Mouse (Mus musculus): ENCODE results near the gene Sptbn4.

Gene Sptbn4

GRCm38 (mm10) chr7:27354783-27355182 lies 92.7 kb downstream of the Sptbn4 start:
- WGBS: 45% methylated on average over 4 of the region's 4 CpGs

DNA sequence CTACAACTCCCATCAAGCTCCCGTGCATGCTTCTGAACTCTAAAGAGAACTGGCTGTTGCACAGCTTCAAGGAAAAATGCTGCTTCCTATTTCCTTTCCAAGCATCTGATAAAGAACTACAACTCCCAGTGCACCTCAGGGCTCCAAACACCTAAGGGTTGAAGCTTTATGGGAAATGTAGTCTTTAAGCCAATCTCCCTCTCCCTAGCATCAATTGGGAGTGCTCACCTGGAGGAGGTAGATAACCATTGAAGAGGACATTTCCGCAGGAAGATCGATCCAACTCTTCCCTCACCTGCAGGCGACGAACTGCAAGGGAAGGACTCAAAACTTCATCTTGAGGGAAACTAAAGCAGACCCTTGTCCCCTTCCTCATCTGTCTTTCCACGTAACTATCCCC lies 93.3 kb downstream of the Sptbn4 start:
- 45% methylated on average over 6 of the region's 6 CpGs for WGBS

DNA sequence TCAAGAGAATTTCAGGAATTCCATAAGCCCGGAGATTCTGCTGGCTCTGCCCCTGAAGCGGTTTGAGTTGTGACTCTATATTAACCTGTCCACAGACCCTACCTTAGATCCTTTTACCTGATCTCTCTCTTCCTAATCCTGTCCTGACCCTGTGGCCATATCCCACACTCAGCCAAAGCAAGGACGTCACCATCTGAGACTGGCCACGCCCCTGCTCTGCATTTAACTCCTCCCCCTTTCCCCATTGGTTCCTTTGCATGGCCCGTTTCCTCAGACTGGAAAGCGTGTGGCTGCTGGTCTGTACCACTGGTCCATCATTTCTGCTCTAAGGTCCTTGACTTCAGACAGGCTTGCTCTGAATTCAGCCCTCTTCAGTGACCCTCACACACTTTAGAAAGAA lies 102.0 kb downstream of the Sptbn4 start:
- 56% methylated on average over 6 of the region's 6 CpGs for WGBS

DNA sequence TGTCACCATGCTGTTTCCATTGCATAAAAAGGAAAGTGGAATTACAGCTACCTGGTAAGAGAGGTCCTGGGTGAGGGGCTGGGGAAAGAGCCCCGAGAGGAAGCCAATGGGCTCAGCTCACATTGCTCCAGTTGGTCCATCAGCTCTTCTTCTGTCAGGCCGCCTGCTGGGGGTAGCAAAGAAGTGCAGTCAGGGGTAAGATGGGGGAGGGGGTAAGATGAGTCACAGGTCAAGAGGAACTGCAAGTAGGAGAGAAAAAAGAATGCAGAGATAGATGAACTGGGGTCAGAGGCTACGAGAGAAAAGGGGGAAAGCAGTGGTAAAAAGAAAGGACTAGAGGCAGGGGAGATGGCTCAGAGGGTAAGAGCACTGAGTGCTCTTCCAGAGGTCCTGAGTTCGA lies 104.9 kb downstream of the Sptbn4 start:
- 68% methylated on average over 4 of the region's 4 CpGs for WGBS

DNA sequence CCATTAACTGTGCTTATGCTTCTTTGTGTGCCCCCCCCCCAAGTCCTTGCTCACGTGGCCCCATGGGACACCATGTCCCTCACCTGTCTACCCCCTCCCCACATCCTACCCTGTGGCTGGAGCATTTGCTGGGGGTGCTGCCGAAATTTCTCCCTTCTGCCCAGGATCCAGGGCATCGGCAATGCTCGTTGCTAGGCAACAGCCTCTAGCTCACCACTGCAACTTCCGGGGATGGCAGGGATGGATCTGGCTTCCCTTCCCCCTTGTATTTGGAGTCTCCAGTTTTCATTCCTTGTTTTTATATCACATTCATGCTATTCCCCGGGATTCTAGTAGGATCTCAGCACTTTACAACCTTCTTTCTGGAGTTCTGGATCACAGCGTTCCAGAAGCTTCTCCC lies 108.0 kb downstream of the Sptbn4 start:
- 15% methylated on average over 7 of the region's 7 CpGs for WGBS

GRCm38 (mm10) chr7:27339114-27339513 lies 108.4 kb downstream of the Sptbn4 start:
- 41% methylated on average over 4 of the region's 4 CpGs for WGBS

DNA sequence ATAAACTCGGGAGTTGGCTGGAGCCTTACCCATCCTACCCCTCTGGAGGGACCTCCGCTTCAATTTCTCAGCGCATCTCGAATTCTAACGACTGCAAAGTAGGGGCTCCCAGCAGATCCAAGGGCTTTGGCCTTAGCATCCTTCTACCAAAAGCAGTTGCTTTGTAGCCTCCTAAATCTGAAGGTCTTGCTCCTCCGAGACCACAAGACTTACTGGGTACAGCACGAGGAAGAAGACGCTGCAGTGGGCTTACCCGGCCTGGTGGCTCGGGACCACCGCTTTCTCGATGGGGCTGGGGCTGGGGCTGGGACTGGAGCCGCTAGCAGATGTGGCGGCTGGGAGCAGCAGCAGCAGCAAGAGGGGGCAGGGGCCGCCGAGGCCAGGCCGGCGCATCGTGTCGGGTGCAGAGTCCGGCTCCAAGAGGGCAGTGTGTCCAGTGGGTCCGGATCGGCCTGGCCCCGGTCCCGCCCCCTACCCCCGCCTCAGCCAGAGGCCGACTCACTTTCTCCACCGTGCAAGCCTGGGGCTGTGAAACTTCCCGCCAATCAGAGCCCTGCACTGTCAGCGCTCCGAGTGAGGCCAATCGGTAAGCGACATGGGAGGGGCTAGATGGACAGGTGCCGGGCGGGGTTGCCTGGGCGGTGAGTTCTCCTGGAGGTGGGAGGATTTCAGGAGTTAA lies 110.2 kb downstream of the Sptbn4 start, which contains the start of gene Ltbp4:
TSS of gene Ltbp4 (minus strand) at position 518 of the 679 bp plus-strand sequence.
- WGBS: 21% methylated on average over 36 of the region's 36 CpGs

DNA sequence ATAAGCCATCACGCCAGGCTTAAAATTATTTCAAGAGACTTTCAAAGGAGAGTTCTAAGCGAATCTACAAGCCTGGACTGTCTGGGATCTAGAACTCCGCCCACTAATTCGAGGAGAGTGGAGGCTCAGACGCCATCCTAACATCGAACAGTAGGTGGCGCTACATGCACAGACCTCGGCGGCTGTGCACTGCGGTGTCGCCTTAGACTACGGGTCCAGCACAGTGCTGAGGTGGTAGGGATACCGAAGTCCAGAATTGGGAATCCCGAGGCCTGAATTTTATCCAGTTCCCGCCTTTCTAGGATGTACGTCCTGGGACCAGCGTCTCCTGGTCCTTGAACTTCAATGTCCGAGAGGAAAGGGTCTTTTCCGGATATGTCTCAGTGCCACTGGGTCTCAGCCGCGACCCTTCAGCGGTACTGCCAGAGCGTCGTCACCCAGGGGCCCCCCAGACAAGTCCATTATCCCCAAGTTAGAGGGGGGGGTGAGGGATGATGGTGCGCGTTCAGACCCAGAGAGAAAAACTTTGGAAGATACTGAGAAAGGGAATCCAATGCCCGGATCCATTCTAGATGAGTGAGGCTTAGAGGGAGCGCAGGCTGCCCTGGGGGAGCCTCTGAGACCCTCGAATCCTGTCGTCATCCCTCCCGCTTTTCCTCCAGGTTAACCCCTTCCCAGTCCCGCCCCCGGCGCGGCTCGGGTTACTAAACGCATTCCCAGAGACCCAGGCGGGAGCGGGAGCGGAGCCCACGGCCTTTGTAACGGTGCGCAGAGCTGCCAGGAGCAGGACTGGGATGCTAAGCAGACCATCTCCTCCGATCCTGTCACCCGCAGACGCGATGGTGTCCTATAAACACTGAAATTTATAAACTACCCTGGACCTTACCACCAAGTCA lies 111.3 kb downstream of the Sptbn4 start:
- 3% methylated on average over 47 of the region's 47 CpGs for WGBS

DNA sequence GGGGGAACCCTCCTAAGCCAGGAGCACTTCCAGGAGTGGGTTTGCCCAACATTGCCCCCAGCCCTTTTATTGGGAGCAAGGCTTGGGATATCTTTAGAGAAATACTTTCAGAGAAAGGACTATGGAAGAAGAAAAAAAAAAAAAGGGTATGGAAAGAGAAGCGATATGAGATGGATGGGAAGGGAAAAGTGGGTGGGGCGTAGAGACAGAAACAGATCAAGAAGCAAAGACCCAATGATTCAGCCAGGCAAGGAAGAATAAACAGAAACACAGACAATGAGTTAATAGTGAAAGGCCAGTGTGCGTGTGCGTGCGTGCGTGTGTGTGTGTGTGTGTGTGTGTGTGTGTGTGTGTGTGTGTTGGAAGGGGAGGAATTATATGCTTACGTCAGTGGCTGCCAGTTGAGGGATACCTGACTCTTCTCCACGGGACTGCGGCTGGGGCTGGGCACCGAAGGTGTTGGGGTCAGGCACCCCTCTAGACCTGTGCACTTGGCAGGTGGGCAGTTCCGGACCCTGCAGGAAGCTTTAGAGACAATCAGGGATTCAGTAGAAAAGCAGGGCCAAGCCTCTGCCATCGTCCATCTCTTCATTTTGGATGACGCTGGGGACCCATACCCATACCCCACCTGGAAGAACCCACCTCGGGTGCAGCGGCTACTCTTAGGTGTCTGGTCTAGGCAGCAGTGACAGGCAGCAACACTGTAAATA lies 112.3 kb downstream of the Sptbn4 start:
- 63% methylated on average over 15 of the region's 15 CpGs for WGBS

DNA sequence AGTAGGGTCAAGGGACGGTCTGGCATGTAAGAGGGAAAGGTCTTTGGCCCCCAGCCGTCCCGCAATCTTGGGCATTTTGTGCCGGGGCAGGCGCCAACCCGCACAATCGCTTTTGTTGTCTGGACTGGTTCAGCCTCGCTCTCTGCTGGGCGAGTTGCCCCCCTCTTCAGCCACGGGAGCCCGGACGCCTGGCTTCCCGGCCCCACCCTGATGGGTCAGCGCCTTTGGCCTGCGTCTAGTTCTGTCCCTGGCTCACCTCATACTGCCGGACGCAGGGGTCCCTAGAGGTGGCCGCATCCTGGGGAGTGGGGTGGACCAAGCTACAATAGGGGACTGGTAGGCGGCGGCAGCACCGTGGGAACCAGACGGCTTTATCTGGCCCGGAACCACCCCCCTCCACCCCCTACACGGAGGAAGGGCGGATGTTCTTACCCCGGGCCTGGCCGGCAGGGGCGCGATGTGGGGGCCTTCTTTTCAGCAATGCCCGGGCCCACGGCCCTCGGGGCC lies 113.0 kb downstream of the Sptbn4 start:
- WGBS: 26% methylated on average over 32 of the region's 32 CpGs

DNA sequence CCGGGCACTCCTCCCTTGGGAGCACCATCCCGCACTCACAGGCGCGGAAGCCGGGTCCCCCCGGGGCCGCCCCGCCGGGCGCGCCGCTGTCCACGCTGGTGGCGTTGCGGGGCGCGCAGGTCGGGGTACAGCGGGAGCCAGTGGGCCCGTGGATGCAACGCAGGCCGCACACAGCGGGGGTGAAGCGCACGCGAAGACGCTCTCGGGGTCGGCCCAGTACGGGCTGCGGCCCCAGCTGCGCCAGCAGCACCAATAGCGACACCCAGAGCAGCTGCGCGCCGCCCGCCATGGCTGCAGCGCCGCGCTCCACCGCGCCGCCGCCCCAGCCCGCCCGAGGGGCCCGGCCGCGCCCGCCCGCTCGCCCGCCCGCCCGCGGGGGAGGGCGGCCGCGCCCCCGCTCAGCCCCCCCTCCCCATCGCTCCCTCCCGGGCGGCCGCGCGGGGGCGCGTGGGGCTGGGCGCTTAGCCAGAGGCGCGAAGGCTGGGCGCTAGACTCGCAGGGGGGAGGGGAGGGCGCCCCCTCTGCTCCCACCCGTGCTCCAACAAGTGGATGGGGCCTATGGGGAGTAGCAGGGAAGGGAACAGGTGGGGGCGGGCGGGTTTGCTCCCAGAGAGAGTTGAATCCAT lies 114.1 kb downstream of the Sptbn4 start:
- WGBS: under 1% methylated on average over 47 of the region's 77 CpGs

GRCm38 (mm10) chr7:27332353-27333199 lies 114.9 kb downstream of the Sptbn4 start:
- WGBS: 4% methylated on average over 37 of the region's 39 CpGs

- WGBS: 10% methylated on average over 8 of the region's 8 CpGs
These were observed 115.6 kb downstream of the Sptbn4 start for GRCm38 (mm10) chr7:27331854-27332253.

DNA sequence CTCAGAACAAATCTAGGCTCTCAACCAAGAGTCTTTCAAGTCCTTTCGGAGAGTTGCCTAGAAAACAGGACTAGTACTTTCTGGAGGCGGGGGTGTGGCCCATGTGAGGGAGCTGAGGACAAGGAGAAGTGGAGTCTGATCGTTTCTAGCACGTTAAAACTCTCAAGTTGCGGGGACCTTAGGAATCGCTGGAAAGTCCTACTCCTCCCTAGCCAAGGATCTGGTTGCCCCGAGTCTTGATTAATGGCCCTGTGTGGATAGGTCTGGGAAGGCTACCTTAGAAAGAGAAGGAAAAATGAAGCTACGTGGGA lies 116.0 kb downstream of the Sptbn4 start:
- WGBS: 8% methylated on average over 8 of the region's 8 CpGs

GRCm38 (mm10) chr7:27330709-27331540 lies 116.6 kb downstream of the Sptbn4 start:
- WGBS: 3% methylated on average over 39 of the region's 39 CpGs

- WGBS: 51% methylated on average over 17 of the region's 17 CpGs
These were observed 117.5 kb downstream of the Sptbn4 start for GRCm38 (mm10) chr7:27329981-27330380.

DNA sequence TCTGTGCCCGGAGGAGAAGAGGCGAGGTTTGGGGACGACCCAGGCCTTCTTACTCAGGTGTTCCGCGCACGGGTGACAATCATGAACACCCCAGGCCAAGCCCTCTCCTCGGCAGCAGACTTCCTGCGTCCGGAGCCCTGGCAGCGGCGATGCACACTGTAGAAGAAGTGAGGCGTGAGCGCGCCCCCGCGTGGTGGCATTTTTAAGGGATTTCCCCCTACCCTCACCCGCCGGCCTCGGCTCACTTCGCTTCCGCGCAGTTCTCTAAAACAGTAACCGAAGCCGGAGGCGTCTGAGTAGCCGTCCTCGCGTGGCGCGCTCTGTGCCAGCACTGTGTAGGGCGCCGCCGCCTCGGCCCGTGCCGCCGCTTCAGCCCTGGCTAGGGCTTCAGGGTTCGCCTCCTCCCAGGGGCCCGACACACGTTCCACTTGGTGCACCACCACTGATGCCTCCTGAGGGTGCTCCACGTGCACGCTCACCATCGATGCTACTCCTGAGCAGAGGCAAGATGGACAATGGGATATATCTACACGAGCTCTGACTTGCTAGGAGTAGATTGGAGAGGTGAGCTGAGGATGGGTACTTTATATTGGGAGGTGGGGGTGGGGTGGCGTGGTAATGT lies 118.0 kb downstream of the Sptbn4 start:
- 14% methylated on average over 45 of the region's 45 CpGs for WGBS

DNA sequence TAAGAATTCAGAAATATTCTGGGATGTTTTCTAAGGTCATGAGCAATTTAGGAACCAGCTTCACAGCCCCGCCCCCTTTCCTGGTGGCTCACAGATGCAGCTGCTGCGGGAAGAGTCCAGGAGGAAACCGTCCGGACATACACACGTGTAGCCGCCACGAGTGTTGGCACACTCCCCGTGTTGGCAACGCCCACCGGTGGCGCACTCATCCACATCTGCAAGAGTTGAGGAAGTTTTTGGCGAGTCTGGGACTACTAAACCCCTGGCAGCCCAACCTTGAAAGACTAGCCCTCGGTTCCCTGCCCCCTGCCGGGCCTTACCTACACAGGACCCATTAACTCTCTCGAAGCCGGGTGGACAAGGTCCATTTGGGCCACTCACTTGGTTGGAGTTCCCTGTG lies 118.8 kb downstream of the Sptbn4 start:
- WGBS: 58% methylated on average over 16 of the region's 16 CpGs

- 88% methylated on average over 11 of the region's 11 CpGs for whole genome bisulfite sequencing
These were observed 119.3 kb downstream of the Sptbn4 start for GRCm38 (mm10) chr7:27328161-27328560.

GRCm38 (mm10) chr7:27327500-27327899 lies 120.0 kb downstream of the Sptbn4 start:
- 94% methylated on average over 8 of the region's 8 CpGs for WGBS
